Mouse (Mus musculus): ENCODE measurements around the gene Zfp13. TPM values are rescaled to one million over a fixed set of nuclear protein-coding genes. Genes with fewer than 3 reads are reported as not detected.
A peak's percentile ranks its signal among the peaks of the same experiment; 100 is the strongest.

The Zfp13 gene
- polyA plus RNA-seq, 1 experiment from 2014 or later = 4.0 TPM

GRCm38 (mm10) chr17:23550188-23550791 is 49.0 kb downstream of the Zfp13 start:
- Histone ChIP-seq H3K4me2 (replicated peaks; ENCODE audit: low read depth) (peak overlapping the region; percentile 77), H3K27me3 (ENCODE audit: control insufficient read depth, insufficient read depth, low read length) (no peaks in the 10 kb centered on the region), H3K9ac (ENCODE audit: low read length) (peak overlapping the region; percentile 59), H3K9me3 (ENCODE audit: control insufficient read depth, low read length) (no peaks in the 10 kb centered on the region), H3K27ac (replicated peaks) (peak overlapping the region; percentile 81), H3K4me3 (ENCODE audit: low read depth, low read length) (peak overlapping the region; percentile 56), H3K36me3 (ENCODE audit: control insufficient read depth, insufficient read depth, low read length) (no peaks in the 10 kb centered on the region), H3K4me1 (replicated peaks; ENCODE audit: control insufficient read depth, insufficient read depth) (no peaks in the 10 kb centered on the region; the same call in 1 of the 2 replicates)
- peak; percentile 90 for DNase-seq (ENCODE audit: low spot score)
- TF ChIP-seq EP300 (optimal IDR thresholded peaks at IDR 0.05) (no peak), CTCF (IDR thresholded peaks at IDR 0.05; ENCODE audit: low read depth) (no peak)
- WGBS = under 1% methylated on average over 22 of the region's 22 CpGs
- peak; percentile 81 for ATAC-seq (ENCODE audit: low FRiP score, low TSS enrichment)

- Histone ChIP-seq H3K27me3 (ENCODE audit: control insufficient read depth, insufficient read depth, low read length) (no peaks in the 10 kb centered on the region), H3K4me3 (ENCODE audit: low read depth, low read length) (peak overlapping the region; percentile 56), H3K36me3 (ENCODE audit: control insufficient read depth, insufficient read depth, low read length) (no peaks in the 10 kb centered on the region), H3K4me1 (replicated peaks; ENCODE audit: control insufficient read depth, insufficient read depth) (no peaks in the 10 kb centered on the region; the same call in 1 of the 2 replicates), H3K4me2 (replicated peaks; ENCODE audit: low read depth) (peak overlapping the region; percentile 77), H3K9me3 (ENCODE audit: control insufficient read depth, low read length) (no peaks in the 10 kb centered on the region), H3K27ac (replicated peaks) (no peak overlapping the region), H3K9ac (ENCODE audit: low read length) (no peak overlapping the region)
- TF ChIP-seq CTCF (IDR thresholded peaks at IDR 0.05; ENCODE audit: low read depth) (no peak), EP300 (optimal IDR thresholded peaks at IDR 0.05) (no peak)
- 12% methylated on average over 9 of the region's 9 CpGs for WGBS
- DNase-seq (ENCODE audit: low spot score) (no peak), ATAC-seq (ENCODE audit: low FRiP score, low TSS enrichment) (no peak)
These were observed 49.8 kb downstream of the Zfp13 start for GRCm38 (mm10) chr17:23549441-23549840.

GRCm38 (mm10) chr17:23548615-23549014 is 50.7 kb downstream of the Zfp13 start:
- no peaks in the 10 kb centered on the region for H3K9me3 ChIP-seq (ENCODE audit: control insufficient read depth, low read length)
- WGBS = 2% methylated on average over 15 of the region's 15 CpGs
- DNase-seq (ENCODE audit: low spot score) = peak; percentile 77
- H3K4me3 ChIP-seq (ENCODE audit: low read depth, low read length) = peak overlapping the region; percentile 56
- H3K36me3 ChIP-seq (ENCODE audit: control insufficient read depth, insufficient read depth, low read length) = no peaks in the 10 kb centered on the region
- H3K9ac ChIP-seq (ENCODE audit: low read length) = 0 out of 2 replicates have a peak overlapping the region, but pooled peaks have one; percentile 14
- TF ChIP-seq CTCF (IDR thresholded peaks at IDR 0.05; ENCODE audit: low read depth) (no peak), EP300 (optimal IDR thresholded peaks at IDR 0.05) (no peak)
- ATAC-seq (ENCODE audit: low FRiP score, low TSS enrichment) = no peak
- peak overlapping the region; percentile 77 for H3K4me2 ChIP-seq (replicated peaks; ENCODE audit: low read depth)
- H3K27ac ChIP-seq (replicated peaks) = no peak overlapping the region
- H3K4me1 ChIP-seq (replicated peaks; ENCODE audit: control insufficient read depth, insufficient read depth) = no peaks in the 10 kb centered on the region; the same call in 1 of the 2 replicates
- no peaks in the 10 kb centered on the region for H3K27me3 ChIP-seq (ENCODE audit: control insufficient read depth, insufficient read depth, low read length)

- 58% methylated on average over 11 of the region's 11 CpGs for WGBS
- no peaks in the 10 kb centered on the region; the same call in 1 of the 2 replicates for H3K4me1 ChIP-seq (replicated peaks; ENCODE audit: control insufficient read depth, insufficient read depth)
- no peak overlapping the region for H3K27ac ChIP-seq (replicated peaks)
- no peak overlapping the region; the same call in 1 of the 2 replicates for H3K4me2 ChIP-seq (replicated peaks; ENCODE audit: low read depth)
- no peak for ATAC-seq (ENCODE audit: low FRiP score, low TSS enrichment)
- no peak overlapping the region for H3K4me3 ChIP-seq (ENCODE audit: low read depth, low read length)
- no peaks in the 10 kb centered on the region for H3K36me3 ChIP-seq (ENCODE audit: control insufficient read depth, insufficient read depth, low read length)
- DNase-seq (ENCODE audit: low spot score) = no peak
- TF ChIP-seq EP300 (optimal IDR thresholded peaks at IDR 0.05) (no peak), CTCF (IDR thresholded peaks at IDR 0.05; ENCODE audit: low read depth) (no peak)
- no peak overlapping the region for H3K9ac ChIP-seq (ENCODE audit: low read length)
- H3K9me3 ChIP-seq (ENCODE audit: control insufficient read depth, low read length) = no peaks in the 10 kb centered on the region
- H3K27me3 ChIP-seq (ENCODE audit: control insufficient read depth, insufficient read depth, low read length) = no peaks in the 10 kb centered on the region
These were observed 51.4 kb downstream of the Zfp13 start for GRCm38 (mm10) chr17:23547681-23548443.

- peak overlapping the region; percentile 60 for H3K4me2 ChIP-seq (replicated peaks; ENCODE audit: low read depth)
- DNase-seq (ENCODE audit: low spot score) (peak; percentile 89), ATAC-seq (ENCODE audit: low FRiP score, low TSS enrichment) (peak; percentile 41)
- under 1% methylated on average over 42 of the region's 42 CpGs for WGBS
- H3K4me3 ChIP-seq (ENCODE audit: low read depth, low read length) = peak overlapping the region; percentile 86
- H3K4me1 ChIP-seq (replicated peaks; ENCODE audit: control insufficient read depth, insufficient read depth) = no peaks in the 10 kb centered on the region; the same call in 1 of the 2 replicates
- H3K27me3 ChIP-seq (ENCODE audit: control insufficient read depth, insufficient read depth, low read length) = no peaks in the 10 kb centered on the region
- no peak for TF ChIP-seq EP300 (optimal IDR thresholded peaks at IDR 0.05)
- no peak for TF ChIP-seq CTCF (IDR thresholded peaks at IDR 0.05; ENCODE audit: low read depth)
- H3K36me3 ChIP-seq (ENCODE audit: control insufficient read depth, insufficient read depth, low read length) = no peaks in the 10 kb centered on the region
- H3K27ac ChIP-seq (replicated peaks) = peak overlapping the region; percentile 91
- H3K9ac ChIP-seq (ENCODE audit: low read length) = peak overlapping the region; percentile 86
- H3K9me3 ChIP-seq (ENCODE audit: control insufficient read depth, low read length) = no peaks in the 10 kb centered on the region
These were observed 52.4 kb downstream of the Zfp13 start for GRCm38 (mm10) chr17:23546702-23547505.

Data from stomach, postnatal 0 days (tissue).